Mouse (Mus musculus) liver, embryonic 16.5 days (tissue): Measurements from ENCODE around the gene Hist1h3c. TPM values are rescaled to one million over a fixed set of nuclear protein-coding genes. Genes with fewer than 3 reads are reported as not detected.
A peak's percentile ranks its signal among the peaks of the same experiment; 100 is the strongest.
"Not testable (repeated sequence)": the region's sequence is repeated elsewhere in the genome, so short reads cannot be mapped to it uniquely, and the experiment has no call there.

Experiments used
- ATAC-seq: fragments of 200-750 bp; cut with Nextera tagmentation; 2 replicates; pipeline ENCODE4 v1.8.0; 2017; ENCODE audit warnings: low read depth, mild to moderate bottlenecking, moderate number of reproducible peaks, moderate library complexity
- H3K27ac ChIP-seq: fragments of 300-500 bp; sonication (generic); 2 replicates; pipeline ENCODE4 v1.5.1; 2014; ENCODE audit warnings: mild to moderate bottlenecking, low read length
- H3K27me3 ChIP-seq: fragments of 300-500 bp; sonication (generic); 2 replicates; pipeline ENCODE4 v1.6.1; 2014; ENCODE audit warnings: low read depth, low read length, mixed read lengths; ENCODE audit not compliant: control insufficient read depth, insufficient read depth
- H3K36me3 ChIP-seq: fragments of 300-500 bp; sonication (generic); 2 replicates; pipeline ENCODE4 v1.6.1; 2014; ENCODE audit warnings: mild to moderate bottlenecking; ENCODE audit not compliant: control insufficient read depth, insufficient read depth
- H3K4me1 ChIP-seq: fragments of 300-500 bp; sonication (generic); 2 replicates; pipeline ENCODE4 v1.6.1; 2014; ENCODE audit warnings: low read depth, low read length, mixed read lengths; ENCODE audit not compliant: control insufficient read depth
- H3K4me2 ChIP-seq: fragments of 300-500 bp; sonication (generic); 2 replicates; pipeline ENCODE4 v1.6.1; 2014; ENCODE audit warnings: low read depth, low read length, mixed read lengths
- H3K4me3 ChIP-seq: fragments of 300-500 bp; sonication (generic); 2 replicates; pipeline ENCODE4 v1.5.1; 2014; ENCODE audit warnings: low read depth, mild to moderate bottlenecking, low read length
- H3K9ac ChIP-seq: fragments of 300-500 bp; sonication (generic); 2 replicates; pipeline ENCODE4 v1.6.1; 2014; ENCODE audit warnings: low read depth, low read length
- H3K9me3 ChIP-seq: fragments of 300-500 bp; sonication (generic); replicated peaks from 2 replicates; pipeline ENCODE4 v1.6.1; 2016; ENCODE audit warnings: low read length; ENCODE audit not compliant: control insufficient read depth
- WGBS: fragments of 180-500 bp; shearing (Covaris S2); extraction: QIAGEN DNeasy Blood & Tissue Kit; methylation state at CpG from one replicate; pipeline ENCODE4 v1.1.7; 2014; ENCODE audit not compliant: insufficient replicate concordance; 5-methylcytosine and 5-hydroxymethylcytosine counted together
- polyA plus RNA-seq: library from polyadenylated mRNA; unstranded; fragments of >200 nt; fragmentation: Nextera tagmentation; extraction: Ambion mirVana; gene quantifications from 2 replicates; pipeline ENCODE4 v1.2.1, GENCODE M21; 2015

The Hist1h3c gene
- polyA plus RNA-seq, 1 experiment from 2014 or later: 4.4 TPM

DNA sequence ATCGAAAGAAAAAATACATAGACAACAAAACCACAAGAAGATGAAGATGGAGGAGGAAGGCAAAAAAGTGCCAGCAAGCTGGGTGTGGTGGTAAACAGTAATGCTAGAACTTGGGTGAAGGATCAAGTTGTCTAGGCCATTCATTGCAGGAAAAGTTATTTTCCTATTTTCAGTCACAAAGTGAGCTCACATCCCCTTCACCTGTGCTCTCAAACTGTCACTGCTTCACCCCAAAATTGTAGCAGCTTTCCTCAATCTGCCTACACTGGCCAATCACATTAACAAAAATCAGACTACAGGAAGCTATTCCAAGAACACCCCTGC lies 14.5 kb upstream of the Hist1h3c start:
- peak overlapping the region; percentile 86 for H3K4me2 ChIP-seq
- H3K27ac ChIP-seq: peak overlapping the region; percentile 96
- H3K27me3 ChIP-seq: no peaks in the 10 kb centered on the region
- H3K9ac ChIP-seq: peak overlapping the region; percentile 78
- no peaks in the 10 kb centered on the region for H3K36me3 ChIP-seq
- H3K9me3 ChIP-seq: no peaks in the 10 kb centered on the region
- WGBS: 52% methylated on average over 1 of the region's 1 CpGs
- H3K4me3 ChIP-seq: peak overlapping the region; percentile 67
- ATAC-seq: no peak
- peaks cover 44% of the 10 kb centered on the region for H3K4me1 ChIP-seq

DNA sequence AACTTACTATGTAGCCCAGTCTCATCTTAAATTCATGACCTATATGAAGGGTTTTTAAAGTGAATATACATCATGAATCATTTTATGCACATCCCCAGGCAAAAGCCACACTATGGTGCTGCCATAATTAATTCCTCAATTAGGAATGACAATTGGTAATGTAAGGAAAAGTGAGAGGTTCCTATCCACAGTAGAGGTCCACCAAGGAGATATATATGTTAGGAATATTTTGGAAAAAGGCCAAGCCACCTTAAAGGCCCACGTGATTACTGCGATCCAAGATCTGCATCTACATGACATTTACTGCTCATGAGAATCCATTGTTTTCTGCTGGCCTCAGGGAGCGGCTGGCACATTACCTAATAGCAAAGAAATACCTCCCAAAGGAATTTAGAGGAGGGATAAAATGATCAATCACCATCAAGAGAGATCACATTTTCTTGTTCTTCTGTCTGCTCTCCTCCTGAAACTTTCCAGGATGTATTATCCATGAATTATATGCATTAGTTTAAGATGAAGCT lies 13.9 kb upstream of the Hist1h3c start:
- Histone ChIP-seq H3K4me1 (peaks cover 38% of the 10 kb centered on the region), H3K9me3 (no peaks in the 10 kb centered on the region), H3K27me3 (no peaks in the 10 kb centered on the region), H3K4me2 (peak overlapping the region; percentile 86), H3K27ac (peak overlapping the region; percentile 92), H3K36me3 (no peaks in the 10 kb centered on the region), H3K9ac (peak overlapping the region; percentile 26; the same call in 1 of the 2 replicates), H3K4me3 (no peak overlapping the region)
- WGBS: 84% methylated on average over 3 of the region's 3 CpGs
- ATAC-seq: no peak

DNA sequence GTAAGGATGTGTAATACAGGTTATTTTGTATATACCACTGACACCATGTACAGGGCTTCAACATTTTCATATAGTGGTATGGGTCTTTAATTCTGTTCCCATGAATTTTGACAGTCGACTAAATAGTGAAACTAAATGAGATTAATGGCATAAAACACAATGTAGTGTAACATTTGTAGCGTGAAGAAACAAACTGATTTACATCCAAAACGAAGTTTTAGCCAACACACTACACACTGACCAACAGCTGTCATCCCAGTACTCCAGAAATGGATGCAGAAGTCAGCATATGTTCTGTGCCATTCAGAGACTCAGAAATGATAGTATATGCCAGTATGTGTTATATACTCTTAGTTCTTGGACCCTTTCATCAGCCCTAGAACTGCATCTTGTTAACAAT lies 12.5 kb upstream of the Hist1h3c start:
- H3K4me1 ChIP-seq: peaks cover 34% of the 10 kb centered on the region
- H3K9me3 ChIP-seq: no peaks in the 10 kb centered on the region
- H3K36me3 ChIP-seq: no peaks in the 10 kb centered on the region
- H3K4me2 ChIP-seq: peak overlapping the region; percentile 87
- no peak for ATAC-seq
- H3K4me3 ChIP-seq: peak overlapping the region; percentile 38
- 31% methylated on average over 3 of the region's 3 CpGs for WGBS
- no peaks in the 10 kb centered on the region for H3K27me3 ChIP-seq
- peak overlapping the region; percentile 92 for H3K27ac ChIP-seq
- peak overlapping the region; percentile 40 for H3K9ac ChIP-seq

DNA sequence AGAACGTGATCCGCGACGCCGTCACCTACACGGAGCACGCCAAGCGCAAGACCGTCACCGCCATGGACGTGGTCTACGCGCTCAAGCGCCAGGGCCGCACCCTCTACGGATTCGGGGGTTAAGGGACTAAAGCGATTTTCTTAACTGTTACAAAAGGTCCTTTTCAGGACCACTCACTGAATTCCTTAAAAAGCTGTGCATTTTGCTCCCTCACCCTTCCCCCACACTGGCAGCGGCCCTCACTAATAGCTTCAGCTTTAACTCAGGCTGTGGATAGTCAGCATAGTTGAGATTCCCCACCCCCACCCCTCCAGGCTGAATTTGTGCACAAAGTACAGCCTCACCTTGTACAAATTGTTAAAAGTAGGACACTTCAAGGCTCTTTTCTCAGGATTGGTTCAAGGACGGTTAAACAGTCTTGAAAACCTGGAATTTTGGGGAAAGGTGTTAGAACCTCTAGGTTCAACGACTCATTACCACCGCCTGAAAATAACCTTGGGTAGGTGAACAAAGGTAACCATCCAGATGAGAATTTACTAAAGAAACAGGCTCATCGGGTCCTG lies 11.9 kb upstream of the Hist1h3c start:
- H3K4me2 ChIP-seq: peak overlapping the region; percentile 87
- H3K9me3 ChIP-seq: no peaks in the 10 kb centered on the region
- peaks cover 31% of the 10 kb centered on the region for H3K4me1 ChIP-seq
- peak overlapping the region; percentile 64 for H3K9ac ChIP-seq
- WGBS: under 1% methylated on average over 14 of the region's 23 CpGs
- H3K4me3 ChIP-seq: peak overlapping the region; percentile 60
- H3K27ac ChIP-seq: peak overlapping the region; percentile 93
- H3K36me3 ChIP-seq: no peaks in the 10 kb centered on the region
- H3K27me3 ChIP-seq: no peaks in the 10 kb centered on the region
- ATAC-seq: peak; percentile 7

DNA sequence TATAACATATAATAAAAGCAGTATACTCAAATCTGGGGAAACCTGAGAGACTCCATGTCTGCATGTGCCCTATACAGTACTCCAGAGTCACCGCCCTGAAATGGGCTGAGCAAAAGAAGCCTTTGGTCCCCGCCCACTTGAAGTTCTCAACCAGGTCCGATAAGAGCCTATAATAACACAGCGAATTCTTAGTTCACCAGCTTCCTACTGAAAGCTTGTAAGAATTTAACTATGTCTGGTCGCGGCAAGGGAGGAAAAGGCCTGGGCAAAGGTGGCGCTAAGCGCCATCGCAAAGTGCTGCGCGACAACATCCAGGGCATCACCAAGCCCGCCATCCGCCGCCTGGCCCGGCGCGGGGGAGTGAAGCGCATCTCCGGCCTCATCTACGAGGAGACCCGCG lies 11.4 kb upstream of the Hist1h3c start, which contains the start of gene Hist1h4b:
Gene Hist1h4b (plus strand): TSS at position 224 of the 400 bp plus-strand sequence.
- WGBS: 1% methylated on average over 12 of the region's 22 CpGs
- Histone ChIP-seq H3K4me3 (peak within 1 kb of the TSS; percentile 60), H3K27me3 (no peaks in the 10 kb centered on the region), H3K9me3 (no peaks in the 10 kb centered on the region), H3K27ac (peak within 1 kb of the TSS; percentile 93), H3K4me2 (peak within 1 kb of the TSS; percentile 87), H3K36me3 (no peaks in the 10 kb centered on the region), H3K9ac (peak within 1 kb of the TSS; percentile 64), H3K4me1 (peaks cover 31% of the 10 kb centered on the region)
- peak; percentile 64 for ATAC-seq

DNA sequence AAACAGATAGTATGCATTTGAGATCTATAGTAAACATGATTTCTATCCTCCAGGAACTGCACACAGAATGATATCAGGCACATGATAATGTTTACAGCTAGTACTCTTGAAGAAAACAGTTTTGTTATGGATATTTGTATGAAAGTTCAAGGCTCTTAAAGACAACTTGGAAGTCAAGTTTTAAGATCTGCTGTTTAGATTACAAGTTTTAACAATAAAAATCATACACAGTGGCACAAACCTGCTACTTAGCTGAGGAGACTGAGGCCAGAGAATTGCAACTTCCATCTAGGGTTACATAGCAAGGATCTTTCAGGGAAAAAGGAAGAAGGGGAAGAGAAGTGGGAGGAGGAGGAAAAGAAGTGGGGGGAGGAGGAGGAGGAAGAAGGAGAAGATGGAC lies 9.6 kb upstream of the Hist1h3c start:
- H3K27ac ChIP-seq: peak overlapping the region; percentile 59
- no peak overlapping the region for H3K4me2 ChIP-seq
- ATAC-seq: no peak
- no peaks in the 10 kb centered on the region for H3K36me3 ChIP-seq
- no peak overlapping the region for H3K9ac ChIP-seq
- H3K9me3 ChIP-seq: no peaks in the 10 kb centered on the region
- H3K4me1 ChIP-seq: peaks cover 27% of the 10 kb centered on the region
- no peak overlapping the region for H3K4me3 ChIP-seq
- no peaks in the 10 kb centered on the region for H3K27me3 ChIP-seq

DNA sequence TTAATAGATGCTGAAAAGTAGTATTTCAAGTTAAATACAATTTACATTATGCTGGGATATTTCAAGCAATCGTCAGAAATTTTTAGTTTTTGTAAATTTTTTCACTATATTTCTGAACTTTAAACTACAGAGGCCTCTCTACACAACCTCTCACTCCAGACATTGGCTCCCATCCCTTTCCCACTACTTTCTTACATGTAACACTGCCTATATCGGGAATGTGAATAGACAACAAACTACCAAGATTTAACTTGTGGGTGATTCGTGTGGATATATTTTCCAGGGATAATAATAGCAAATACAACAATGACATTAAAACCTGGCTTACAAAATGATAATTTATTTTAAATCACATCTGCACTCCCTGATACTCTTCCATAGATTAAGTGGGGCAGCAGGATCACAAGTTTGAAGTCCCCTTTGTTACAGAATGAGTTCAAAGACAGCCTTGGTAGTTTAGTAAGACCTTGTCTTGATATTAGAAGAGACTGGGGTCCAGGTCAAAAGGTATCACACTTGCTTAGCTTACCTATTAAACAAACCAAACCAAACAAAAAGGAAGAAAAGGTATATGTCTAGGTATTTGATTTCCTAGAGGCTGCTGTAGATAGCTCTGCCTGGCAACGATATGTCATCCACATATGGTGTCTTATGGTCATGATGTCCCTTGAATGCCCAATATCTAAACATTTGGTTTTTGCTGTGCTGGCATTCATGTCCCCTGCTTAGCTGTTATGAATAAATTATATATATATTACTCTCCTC lies 8.1 kb upstream of the Hist1h3c start:
- H3K27ac ChIP-seq: peak overlapping the region; percentile 95
- peak overlapping the region; percentile 77 for H3K9ac ChIP-seq
- no peaks in the 10 kb centered on the region for H3K27me3 ChIP-seq
- no peaks in the 10 kb centered on the region for H3K9me3 ChIP-seq
- peaks cover 20% of the 10 kb centered on the region for H3K4me1 ChIP-seq
- no peak for ATAC-seq
- H3K4me2 ChIP-seq: peak overlapping the region; percentile 53
- peak overlapping the region; percentile 60 for H3K4me3 ChIP-seq
- H3K36me3 ChIP-seq: no peaks in the 10 kb centered on the region
- 43% methylated on average over 4 of the region's 4 CpGs for WGBS

DNA sequence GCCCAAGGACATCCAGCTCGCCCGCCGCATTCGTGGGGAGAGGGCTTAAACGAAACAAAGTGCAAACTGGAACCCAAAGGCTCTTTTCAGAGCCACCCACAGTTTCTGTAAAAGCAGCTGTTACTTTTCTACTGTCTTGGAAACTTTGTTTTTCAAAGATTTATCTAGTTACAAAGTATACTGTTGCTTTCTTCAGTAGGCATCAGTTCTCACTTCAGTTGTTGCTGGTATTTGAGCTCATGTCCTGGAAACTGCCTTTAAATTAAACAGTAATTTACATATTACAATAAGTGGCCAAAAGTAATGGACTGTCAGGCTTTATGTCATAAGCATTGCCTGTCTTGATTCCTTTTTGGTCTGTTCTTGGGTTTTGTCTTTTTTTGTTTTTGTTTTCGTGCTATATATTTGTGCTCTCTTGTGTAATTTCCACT lies 7.4 kb upstream of the Hist1h3c start:
- Histone ChIP-seq H3K27ac (peak overlapping the region; percentile 95), H3K4me2 (peak overlapping the region; percentile 53), H3K4me1 (peaks cover 25% of the 10 kb centered on the region), H3K36me3 (no peaks in the 10 kb centered on the region), H3K9me3 (no peaks in the 10 kb centered on the region), H3K9ac (peak overlapping the region; percentile 77), H3K4me3 (peak overlapping the region; percentile 60), H3K27me3 (no peaks in the 10 kb centered on the region)
- WGBS: 4% methylated on average over 6 of the region's 6 CpGs
- no peak for ATAC-seq

DNA sequence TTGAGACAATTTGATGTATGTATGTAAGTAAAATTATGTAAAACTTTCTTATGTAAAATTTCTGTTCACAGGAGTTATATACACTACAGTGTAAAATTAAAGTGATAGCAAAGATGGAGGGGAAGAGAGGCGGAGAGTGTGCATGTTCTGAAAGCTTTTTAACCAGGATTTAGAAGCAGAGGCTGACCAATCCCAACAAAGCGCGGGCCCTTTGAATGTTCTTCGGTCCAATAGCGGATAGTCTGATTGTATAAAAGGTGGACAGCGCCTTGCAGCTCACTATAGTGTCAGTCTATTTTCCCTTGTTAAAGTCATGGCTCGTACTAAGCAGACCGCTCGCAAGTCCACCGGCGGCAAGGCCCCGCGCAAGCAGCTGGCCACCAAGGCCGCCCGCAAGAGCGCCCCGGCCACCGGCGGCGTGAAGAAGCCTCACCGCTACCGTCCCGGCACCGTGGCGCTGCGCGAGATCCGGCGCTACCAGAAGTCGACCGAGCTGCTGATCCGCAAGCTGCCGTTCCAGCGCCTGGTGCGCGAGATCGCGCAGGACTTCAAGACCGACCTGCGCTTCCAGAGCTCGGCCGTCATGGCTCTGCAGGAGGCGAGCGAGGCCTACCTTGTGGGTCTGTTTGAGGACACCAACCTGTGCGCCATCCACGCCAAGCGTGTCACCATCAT lies 6.8 kb upstream of the Hist1h3c start, which contains the start of gene Hist1h3b:
Gene Hist1h3b (plus strand): TSS at position 201 of the 675 bp plus-strand sequence.
- WGBS: 0% methylated on average over 16 of the region's 47 CpGs
- H3K27ac ChIP-seq: peak within 1 kb of the TSS; percentile 98
- H3K9me3 ChIP-seq, H3K36me3 ChIP-seq, H3K27me3 ChIP-seq: not testable (repeated sequence)
- H3K9ac ChIP-seq: peak within 1 kb of the TSS; percentile 77
- peak; percentile 73 for ATAC-seq
- H3K4me2 ChIP-seq: peak within 1 kb of the TSS; percentile 64
- H3K4me3 ChIP-seq: peak within 1 kb of the TSS; percentile 60
- H3K4me1 ChIP-seq: peaks cover 29% of the 10 kb centered on the region
